Mouse (Mus musculus) heart, embryonic 11.5 days (tissue): ENCODE results near the gene Ascc1. TPM values are rescaled to one million over a fixed set of nuclear protein-coding genes. Genes with fewer than 3 reads are reported as not detected.

Experiments
- ATAC-seq: fragments of 200-750 bp; cut with Nextera tagmentation; replicated peaks from 2 replicates; pipeline ENCODE4 v1.8.0; 2017; ENCODE audit warnings: moderate library complexity; ENCODE audit not compliant: insufficient number of reproducible peaks, low FRiP score, low TSS enrichment
- H3K27ac ChIP-seq: fragments of 300-500 bp; sonication (generic); 2 replicates; pipeline ENCODE4 v1.5.1; 2014; ENCODE audit warnings: mild to moderate bottlenecking, low read depth, low read length
- H3K27me3 ChIP-seq: fragments of 300-500 bp; sonication (generic); 2 replicates; pipeline ENCODE4 v1.6.1; 2014; ENCODE audit warnings: mild to moderate bottlenecking, low read length, mixed read lengths; ENCODE audit not compliant: control insufficient read depth, insufficient read depth
- H3K36me3 ChIP-seq: fragments of 300-500 bp; sonication (generic); 2 replicates; pipeline ENCODE4 v1.6.1; 2014; ENCODE audit warnings: mild to moderate bottlenecking, low read length, moderate library complexity, mixed read lengths; ENCODE audit not compliant: control insufficient read depth, insufficient read depth
- H3K4me1 ChIP-seq: fragments of 300-500 bp; sonication (generic); 2 replicates; pipeline ENCODE4 v1.6.1; 2014; ENCODE audit warnings: low read length; ENCODE audit not compliant: control insufficient read depth, insufficient read depth
- H3K4me2 ChIP-seq: fragments of 300-500 bp; sonication (generic); 2 replicates; pipeline ENCODE4 v1.6.1; 2014; ENCODE audit warnings: mild to moderate bottlenecking, moderate library complexity
- H3K4me3 ChIP-seq: fragments of 300-500 bp; sonication (generic); 2 replicates; pipeline ENCODE4 v1.5.1; 2014; ENCODE audit warnings: low read depth, low read length
- H3K9ac ChIP-seq: fragments of 300-500 bp; sonication (generic); 2 replicates; pipeline ENCODE4 v1.6.1; 2014; ENCODE audit warnings: mild to moderate bottlenecking, low read depth, low read length, moderate library complexity
- H3K9me3 ChIP-seq: fragments of 300-500 bp; sonication (generic); replicated peaks from 2 replicates; pipeline ENCODE4 v1.6.1; 2016; ENCODE audit warnings: low read length; ENCODE audit not compliant: control insufficient read depth
- WGBS: fragments of 180-500 bp; shearing (Covaris S2); extraction: QIAGEN DNeasy Blood & Tissue Kit; methylation state at CpG from one replicate; pipeline ENCODE4 v1.1.7; 2014; ENCODE audit not compliant: insufficient replicate concordance; 5-methylcytosine and 5-hydroxymethylcytosine counted together
- polyA plus RNA-seq: library from polyadenylated mRNA; unstranded; fragments of >200 nt; fragmentation: Nextera tagmentation; extraction: Ambion mirVana; gene quantifications from 2 replicates; pipeline ENCODE4 v1.2.1, GENCODE M21; 2014

Gene Ascc1
- polyA plus RNA-seq, result 34.5 and 36.2 TPM in 2 replicates

GRCm38 (mm10) chr10:60002673-60003212 is at the start of gene Ascc1, which contains the start of gene Anapc16:
Gene Ascc1 (plus strand): TSS chr10:60002805.
Gene Anapc16 (minus strand): TSS chr10:60003135.
- Histone ChIP-seq H3K27ac (peak within 1 kb of the TSS; percentile 99), H3K4me2 (peak within 1 kb of the TSS; percentile 84), H3K4me3 (peak within 1 kb of the TSS; percentile 80), H3K36me3 (no peaks in the 10 kb centered on the region), H3K9ac (peak within 1 kb of the TSS; percentile 91), H3K27me3 (no peaks in the 10 kb centered on the region), H3K4me1 (peaks cover 13% of the 10 kb centered on the region), H3K9me3 (no peaks in the 10 kb centered on the region)
- under 1% methylated on average over 50 of the region's 51 CpGs for WGBS
- ATAC-seq, result peak; percentile 96

GRCm38 (mm10) chr10:59953564-59954039 is 49.0 kb upstream of the Ascc1 start:
- Histone ChIP-seq H3K27ac (no peak overlapping the region), H3K27me3 (peaks cover 20% of the 10 kb centered on the region), H3K36me3 (no peaks in the 10 kb centered on the region), H3K4me3 (no peak overlapping the region), H3K9me3 (no peaks in the 10 kb centered on the region), H3K9ac (no peak overlapping the region), H3K4me2 (no peak overlapping the region), H3K4me1 (peaks cover 39% of the 10 kb centered on the region)
- no peak for ATAC-seq
- WGBS, result 16% methylated on average over 7 of the region's 7 CpGs

GRCm38 (mm10) chr10:59956681-59957080 is 45.9 kb upstream of the Ascc1 start:
- no peak overlapping the region for H3K9ac ChIP-seq
- no peaks in the 10 kb centered on the region for H3K36me3 ChIP-seq
- no peak overlapping the region for H3K4me3 ChIP-seq
- no peaks in the 10 kb centered on the region for H3K9me3 ChIP-seq
- ATAC-seq, result no peak
- no peak overlapping the region for H3K27ac ChIP-seq
- H3K4me1 ChIP-seq, result peaks cover 24% of the 10 kb centered on the region
- H3K27me3 ChIP-seq, result peaks cover 25% of the 10 kb centered on the region
- no peak overlapping the region for H3K4me2 ChIP-seq
- 59% methylated on average over 5 of the region's 5 CpGs for WGBS

GRCm38 (mm10) chr10:59957171-59958149 is 45.1 kb upstream of the Ascc1 start:
- H3K9ac ChIP-seq, result no peak overlapping the region
- no peak for ATAC-seq
- peaks cover 24% of the 10 kb centered on the region for H3K4me1 ChIP-seq
- H3K9me3 ChIP-seq, result no peaks in the 10 kb centered on the region
- peak overlapping the region; percentile 39 for H3K4me2 ChIP-seq
- no peak overlapping the region for H3K27ac ChIP-seq
- 14% methylated on average over 25 of the region's 25 CpGs for WGBS
- peaks cover 25% of the 10 kb centered on the region for H3K27me3 ChIP-seq
- no peak overlapping the region for H3K4me3 ChIP-seq
- H3K36me3 ChIP-seq, result no peaks in the 10 kb centered on the region

GRCm38 (mm10) chr10:59958458-59958857 is 44.1 kb upstream of the Ascc1 start:
- peaks cover 16% of the 10 kb centered on the region for H3K4me1 ChIP-seq
- H3K4me2 ChIP-seq, result no peak overlapping the region
- no peaks in the 10 kb centered on the region for H3K9me3 ChIP-seq
- H3K27me3 ChIP-seq, result peaks cover 25% of the 10 kb centered on the region
- no peak for ATAC-seq
- no peak overlapping the region for H3K4me3 ChIP-seq
- no peak overlapping the region for H3K9ac ChIP-seq
- H3K27ac ChIP-seq, result no peak overlapping the region
- WGBS, result 27% methylated on average over 5 of the region's 5 CpGs
- no peaks in the 10 kb centered on the region for H3K36me3 ChIP-seq

- H3K36me3 ChIP-seq, result no peaks in the 10 kb centered on the region
- no peaks in the 10 kb centered on the region for H3K9me3 ChIP-seq
- peaks cover 25% of the 10 kb centered on the region for H3K27me3 ChIP-seq
- H3K4me2 ChIP-seq, result no peak overlapping the region
- 69% methylated on average over 12 of the region's 12 CpGs for WGBS
- ATAC-seq, result no peak
- no peak overlapping the region for H3K27ac ChIP-seq
- no peak overlapping the region for H3K9ac ChIP-seq
- H3K4me3 ChIP-seq, result no peak overlapping the region
- peaks cover 16% of the 10 kb centered on the region for H3K4me1 ChIP-seq
Observed at GRCm38 (mm10) chr10:59959517-59959916, 43.1 kb upstream of the Ascc1 start.

- Histone ChIP-seq H3K4me2 (no peak overlapping the region), H3K9me3 (no peaks in the 10 kb centered on the region), H3K4me3 (no peak overlapping the region), H3K27ac (no peak overlapping the region), H3K36me3 (no peaks in the 10 kb centered on the region), H3K27me3 (peaks cover 4% of the 10 kb centered on the region), H3K9ac (no peak overlapping the region), H3K4me1 (peaks cover 16% of the 10 kb centered on the region)
- ATAC-seq, result no peak
- 63% methylated on average over 2 of the region's 2 CpGs for WGBS
Observed at GRCm38 (mm10) chr10:59963609-59964008, 39.0 kb upstream of the Ascc1 start.

- ATAC-seq, result peak; percentile 66; the same call in 1 of the 2 replicates
- no peak overlapping the region for H3K4me3 ChIP-seq
- no peaks in the 10 kb centered on the region for H3K27me3 ChIP-seq
- 5% methylated on average over 21 of the region's 23 CpGs for WGBS
- H3K36me3 ChIP-seq, result no peaks in the 10 kb centered on the region
- H3K9ac ChIP-seq, result peak overlapping the region; percentile 59; the same call in 1 of the 2 replicates
- H3K4me2 ChIP-seq, result peak overlapping the region; percentile 56
- H3K27ac ChIP-seq, result peak overlapping the region; percentile 60
- no peaks in the 10 kb centered on the region for H3K9me3 ChIP-seq
- H3K4me1 ChIP-seq, result peaks cover 13% of the 10 kb centered on the region
Observed at GRCm38 (mm10) chr10:59964504-59965361, 37.9 kb upstream of the Ascc1 start.
